Mouse (Mus musculus): ENCODE data around the gene Mapk1. TPM values are rescaled to one million over a fixed set of nuclear protein-coding genes. Genes with fewer than 3 reads are reported as not detected.

Mapk1 gene
- polyA plus RNA-seq (2012; rRNA removed): 18.0 and 25.5 TPM in 2 replicates

GRCm38 (mm10) chr16:16983131-16983533 is at the start of gene Mapk1:
Mapk1 (plus strand) TSS chr16:16983382.

DNA sequence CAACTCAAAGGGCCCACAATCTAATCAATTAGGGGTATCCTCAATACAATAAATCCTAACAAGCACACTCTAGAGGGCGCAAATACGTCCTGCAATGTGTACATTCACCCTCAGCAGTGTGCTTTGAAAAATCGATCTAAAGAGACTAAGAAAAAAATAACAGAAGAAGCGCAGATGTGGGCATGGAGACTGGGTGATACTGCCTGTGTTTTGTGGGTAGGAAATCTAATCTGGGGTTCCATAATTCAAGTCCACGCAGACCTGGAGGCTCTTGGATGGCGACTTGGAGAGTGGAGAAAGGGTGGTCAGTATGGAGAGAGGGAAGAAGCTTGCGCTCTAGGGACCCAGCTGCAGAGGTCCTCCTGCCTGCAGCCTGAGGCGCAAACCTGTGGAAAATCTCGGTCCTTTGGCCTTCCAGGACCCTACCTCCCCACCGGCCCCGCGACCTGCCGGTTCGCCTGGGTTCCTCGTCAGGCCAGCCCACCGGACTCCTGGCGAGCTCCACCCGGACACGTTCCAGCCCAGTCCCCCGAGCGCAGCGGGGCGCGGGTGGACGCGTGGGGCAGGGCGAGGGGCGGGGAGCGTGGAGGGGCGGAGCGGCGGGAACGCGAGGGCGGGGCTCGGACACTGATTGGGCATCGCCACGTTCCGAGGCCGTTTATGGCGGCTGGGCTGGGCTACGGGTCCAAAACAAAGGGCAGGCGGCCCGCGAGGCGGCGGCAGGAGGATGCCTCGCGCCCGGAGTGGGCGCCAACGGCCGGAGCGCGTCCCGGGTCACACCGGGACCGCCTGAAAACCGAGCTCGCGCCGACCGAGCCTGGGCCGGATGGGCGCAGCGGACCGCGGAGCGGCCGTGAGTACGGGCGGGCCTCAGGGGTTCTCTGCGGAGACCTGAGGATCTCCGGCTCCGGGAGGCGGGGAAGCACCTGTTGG is 86.6 kb downstream of the Mapk1 start, which contains the start of gene Ypel1:
Ypel1 (plus strand) TSS at position 186 of the 933 bp plus-strand sequence.

Other genes with a start within 250 kb of the Mapk1 start
- 0.06 and 0.10 TPM in 2 replicates for gene Spag6l, start 153.9 kb upstream of the Mapk1 start, polyA plus RNA-seq (2012; rRNA removed)
- gene Igll1, start 119.4 kb upstream of the Mapk1 start, polyA plus RNA-seq (2012; rRNA removed): not detected in 2 replicates
- 20.1 and 23.9 TPM in 2 replicates for gene Top3b, start 112.6 kb upstream of the Mapk1 start, polyA plus RNA-seq (2012; rRNA removed)
- 3.6 and 7.8 TPM in 2 replicates for gene Vpreb1, start 112.5 kb upstream of the Mapk1 start, polyA plus RNA-seq (2012; rRNA removed)
- gene Ppm1f, start 86.9 kb upstream of the Mapk1 start, polyA plus RNA-seq (2012; rRNA removed): 2.3 and 2.5 TPM in 2 replicates
- gene Ypel1, start 86.3 kb downstream of the Mapk1 start, polyA plus RNA-seq (2012; rRNA removed): 0.41 and 0.46 TPM in 2 replicates
- gene Ppil2, start 127.9 kb downstream of the Mapk1 start, polyA plus RNA-seq (2012; rRNA removed): 34.7 and 35.1 TPM in 2 replicates
- 2.4 and 2.9 TPM in 2 replicates for gene 2610318N02Rik, start 141.8 kb downstream of the Mapk1 start, polyA plus RNA-seq (2012; rRNA removed)
- 39.8 and 64.6 TPM in 2 replicates for gene Sdf2l1, start 149.0 kb downstream of the Mapk1 start, polyA plus RNA-seq (2012; rRNA removed)
- 19.8 and 26.3 TPM in 2 replicates for gene Ydjc, start 161.2 kb downstream of the Mapk1 start, polyA plus RNA-seq (2012; rRNA removed)
- gene Ccdc116, start 163.8 kb downstream of the Mapk1 start, polyA plus RNA-seq (2012; rRNA removed): 2.2 and 2.6 TPM in 2 replicates
- 40.3 and 48.5 TPM in 2 replicates for gene Ube2l3, start 219.3 kb downstream of the Mapk1 start, polyA plus RNA-seq (2012; rRNA removed)
- gene Rimbp3, start 225.2 kb downstream of the Mapk1 start, polyA plus RNA-seq (2012; rRNA removed): 0.03 and 0.05 TPM in 2 replicates

All from stomach, adult 2 months (tissue).